Mouse (Mus musculus): ENCODE measurements at regions not wholly inside any gene's neighbourhood (a gene's known extent, or its start where the extent isn't known, plus 50 kb on each side); places are given as distances from the start of the nearest gene placed in this dataset.
A peak's percentile ranks its signal among the peaks of the same experiment; 100 is the strongest.

DNA sequence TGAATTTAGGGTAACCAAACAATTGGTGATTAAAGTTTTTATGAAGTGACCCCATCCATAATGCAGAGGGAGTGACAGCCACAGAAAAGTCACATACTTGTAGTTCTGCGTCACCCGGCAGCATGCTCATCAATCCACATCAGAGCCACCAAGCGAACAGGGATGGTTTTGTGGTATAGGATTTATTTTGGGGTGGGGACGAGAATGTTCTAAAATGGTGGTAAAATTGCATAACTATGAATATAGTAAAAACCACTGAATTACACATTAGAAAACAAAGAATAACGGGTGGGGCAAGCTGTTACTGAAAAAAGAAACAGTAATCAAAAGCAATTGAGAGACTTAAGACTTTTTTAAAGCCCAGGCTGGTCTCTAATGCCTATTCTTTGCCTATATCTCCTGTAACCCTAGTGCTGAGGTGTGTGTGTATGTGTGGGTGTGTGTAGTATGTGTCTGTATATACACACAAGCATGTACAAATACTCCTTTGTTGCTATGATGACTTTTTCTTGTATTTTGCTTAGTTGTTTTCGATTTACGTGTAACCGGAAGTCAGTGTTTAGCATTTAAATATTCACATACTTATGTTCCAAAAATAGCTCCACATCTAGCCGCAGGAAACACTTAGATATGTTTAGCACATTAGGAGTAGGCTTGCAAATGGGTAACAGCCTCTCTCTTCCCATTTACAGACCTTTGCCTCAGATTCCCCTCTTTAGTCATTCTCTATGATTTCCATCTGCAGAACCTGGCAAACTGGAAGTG, 57.4 kb upstream of the Jak2 start:
- no peak for DNase-seq (ENCODE audit: low read depth)

DNA sequence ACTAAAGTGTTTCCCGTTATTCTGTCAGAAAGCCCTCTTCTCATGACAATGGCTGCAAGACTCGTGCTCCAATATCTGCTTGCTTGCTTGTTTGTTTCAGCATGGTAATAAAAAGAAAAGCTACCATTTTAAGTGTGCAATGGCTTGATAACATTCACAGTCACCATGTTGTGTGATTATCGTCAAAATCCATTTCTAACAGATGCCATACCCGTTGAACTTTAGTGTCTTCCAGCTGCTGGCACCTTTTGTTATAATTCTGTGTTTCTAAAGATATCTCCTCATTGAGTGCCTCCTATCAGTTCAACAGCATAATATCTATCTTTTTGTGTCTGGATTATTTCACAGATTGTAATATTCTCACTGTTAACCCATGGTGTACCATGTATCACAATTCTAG, 55.4 kb upstream of the Jak2 start:
- no peak for DNase-seq (ENCODE audit: low read depth)

DNA sequence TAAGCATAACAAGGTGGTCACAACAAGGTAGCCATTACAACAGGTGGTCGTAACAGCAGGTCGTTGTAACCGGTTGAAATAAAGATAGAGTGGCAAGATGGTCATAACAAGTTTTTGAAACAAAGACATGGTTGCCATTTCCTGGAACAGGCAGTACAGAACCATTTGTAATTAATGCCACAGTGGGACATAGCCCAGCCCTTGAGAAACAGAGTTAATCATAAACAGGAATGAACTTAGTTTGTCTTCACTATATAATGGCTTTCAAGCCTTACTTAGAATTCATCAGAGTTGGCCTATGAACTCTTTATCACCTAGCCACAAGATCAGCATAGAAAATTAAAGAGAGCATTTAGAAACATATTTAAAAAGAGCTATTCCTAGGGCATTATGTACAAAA, 53.0 kb upstream of the Jak2 start:
- no peak for DNase-seq (ENCODE audit: low read depth)

DNA sequence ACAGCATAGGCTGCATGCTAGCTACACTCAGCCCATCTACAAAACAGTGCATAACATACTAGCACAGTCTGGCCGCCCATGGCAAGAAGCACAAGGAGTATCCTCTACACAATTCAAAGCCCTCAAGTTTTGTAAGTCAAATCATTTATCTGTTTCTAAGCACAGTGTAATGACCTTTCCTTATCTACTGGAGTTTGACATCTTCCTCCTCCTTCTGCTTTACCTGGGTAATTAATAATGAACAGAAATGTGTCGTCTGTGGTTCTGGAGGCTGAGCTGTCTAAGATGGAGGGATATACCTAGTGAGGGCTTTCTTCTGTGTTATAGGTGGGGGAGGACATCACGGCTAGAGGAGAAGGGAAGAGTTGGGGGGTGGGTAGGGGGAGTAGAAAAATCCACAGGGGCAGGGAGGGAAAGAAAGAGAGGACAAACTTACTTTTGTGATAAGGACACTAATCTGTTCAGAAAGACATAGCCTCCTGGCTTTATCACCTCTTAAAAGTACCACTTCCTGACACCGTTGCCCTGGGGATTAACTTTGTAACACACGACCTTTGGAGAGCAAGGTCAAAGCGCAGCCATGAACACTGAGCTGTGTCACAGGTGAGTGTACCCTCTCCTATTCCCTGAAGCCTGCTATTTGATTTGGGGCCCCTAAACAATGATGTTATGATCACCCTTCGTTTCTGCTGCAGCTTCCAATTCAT, 52.4 kb upstream of the Jak2 start:
- DNase-seq (ENCODE audit: low read depth) = no peak

DNA sequence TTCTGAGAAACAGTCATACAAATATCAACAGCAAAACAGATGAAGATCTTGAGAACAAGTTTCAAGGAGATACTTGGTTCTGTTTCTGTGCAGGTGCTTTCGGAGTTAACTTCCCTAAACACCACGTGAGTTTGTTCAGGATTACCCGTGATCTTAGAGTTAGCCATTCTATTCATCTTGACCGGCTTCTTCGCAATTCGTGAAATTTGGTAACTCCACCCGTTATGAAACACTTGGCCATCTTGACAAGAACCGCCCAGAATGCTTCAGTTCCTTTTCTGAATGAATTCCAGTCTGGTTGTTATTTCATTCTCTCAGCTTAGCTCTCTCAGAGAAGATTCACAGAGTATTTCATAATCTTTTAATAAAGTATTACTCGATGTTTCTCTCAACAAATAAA, 50.0 kb upstream of the Jak2 start:
- DNase-seq (ENCODE audit: low read depth) = peak; percentile 45
